Mouse (Mus musculus): Measurements from ENCODE around the gene Hils1. TPM values are rescaled to one million over a fixed set of nuclear protein-coding genes. Genes with fewer than 3 reads are reported as not detected.
A peak's percentile ranks its signal among the peaks of the same experiment; 100 is the strongest.

The Hils1 gene
- polyA plus RNA-seq (2016; fragmentation: Nextera tagmentation; extraction: Ambion mirVana) = not detected in 2 replicates

DNA sequence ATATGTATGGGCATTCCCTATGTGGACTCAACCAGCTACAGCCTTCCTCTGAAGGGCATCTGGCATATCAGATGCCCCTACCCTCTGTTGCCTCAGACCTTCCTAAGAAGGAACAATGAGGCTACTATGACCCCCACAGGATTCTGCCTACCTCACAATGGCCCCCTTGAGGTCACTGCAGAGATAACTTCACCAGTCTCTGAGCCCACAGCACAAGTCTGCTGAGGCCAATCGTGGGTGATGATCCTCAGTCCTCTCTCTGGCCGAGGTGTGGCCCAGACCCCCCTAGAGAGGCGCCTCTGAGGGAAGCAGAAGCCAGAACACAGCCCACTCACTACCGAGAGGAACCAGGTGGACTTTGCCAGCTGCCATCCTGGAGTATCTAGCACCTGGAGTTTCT, at the start of gene Hils1:
Hils1 (plus strand) TSS at position 175 of the 400 bp plus-strand sequence.
- no peak for DNase-seq (ENCODE audit: low spot score)
- 50% methylated on average over 4 of the region's 4 CpGs for WGBS
- Histone ChIP-seq H3K27me3 (ENCODE audit: low read depth, poor library complexity, severe bottlenecking) (peaks cover 16% of the 10 kb centered on the region), H3K4me1 (peaks cover 6% of the 10 kb centered on the region), H3K9me3 (replicated peaks) (no peaks in the 10 kb centered on the region), H3K27ac (no peak within 1 kb of the TSS), H3K4me3 (no peak within 1 kb of the TSS), H3K36me3 (no peaks in the 10 kb centered on the region)

DNA sequence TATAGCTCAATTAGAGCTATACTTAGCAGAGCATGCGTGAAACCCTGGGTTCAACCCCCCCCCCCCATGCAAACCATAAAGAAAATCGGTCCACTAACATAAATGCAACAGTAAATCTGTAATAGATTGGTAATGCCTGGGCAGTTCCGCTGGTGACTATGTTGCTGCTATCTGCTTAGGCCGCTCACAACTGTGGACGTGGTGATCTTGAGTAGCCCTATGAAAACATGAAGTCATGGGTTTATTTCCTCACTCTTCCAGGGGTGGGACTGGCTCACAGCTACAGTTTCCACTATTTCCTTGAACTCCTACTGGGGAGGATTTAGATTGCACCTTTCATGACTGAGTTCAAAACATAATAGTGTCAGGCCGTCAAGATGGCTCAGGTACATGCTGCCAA, 49.7 kb upstream of the Hils1 start:
- Histone ChIP-seq H3K4me3 (no peak overlapping the region), H3K4me1 (peaks cover 40% of the 10 kb centered on the region), H3K27me3 (ENCODE audit: low read depth, poor library complexity, severe bottlenecking) (no peaks in the 10 kb centered on the region), H3K27ac (no peak overlapping the region), H3K9me3 (replicated peaks) (no peaks in the 10 kb centered on the region), H3K36me3 (no peaks in the 10 kb centered on the region)
- WGBS = 77% methylated on average over 6 of the region's 6 CpGs
- no peak for DNase-seq (ENCODE audit: low spot score)

DNA sequence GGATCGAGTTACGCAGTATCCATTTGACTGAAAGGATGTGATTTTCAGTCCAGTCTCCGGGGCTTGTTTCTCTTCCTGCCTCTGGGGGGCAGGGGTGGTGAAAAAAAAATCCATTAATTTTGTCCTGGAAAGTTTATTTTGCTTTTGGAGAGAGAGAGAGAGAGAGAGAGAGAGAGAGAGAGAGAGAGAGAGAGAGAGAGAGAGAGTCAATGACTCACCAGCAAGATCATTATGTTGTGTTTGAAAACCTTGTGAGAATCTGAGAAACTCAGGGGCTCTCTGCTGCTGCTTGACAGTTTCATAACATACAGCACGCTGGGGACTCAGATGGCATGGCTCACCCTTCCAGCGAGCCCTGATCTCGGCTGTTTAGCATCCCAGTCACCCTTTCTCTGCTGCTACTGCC, 46.4 kb upstream of the Hils1 start:
- no peak overlapping the region for H3K27ac ChIP-seq

DNA sequence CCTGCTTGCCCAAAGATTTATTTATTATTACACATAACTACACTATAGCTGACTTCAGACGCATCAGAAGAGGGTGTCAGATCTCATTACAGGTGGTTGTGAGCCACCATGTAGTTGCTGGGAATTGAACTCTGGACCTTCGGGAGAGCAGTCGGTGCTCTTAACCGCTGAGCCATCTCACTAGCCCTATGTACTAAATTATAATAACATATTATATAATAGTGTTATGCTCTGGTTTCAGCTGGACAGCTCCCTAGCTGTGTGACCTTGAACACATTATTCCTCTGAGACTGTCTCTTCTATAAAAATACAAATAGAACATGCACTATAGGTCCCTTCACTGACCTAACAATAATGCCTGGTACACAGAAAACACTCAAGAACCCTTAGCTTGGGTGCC, 42.4 kb upstream of the Hils1 start:
- H3K4me1 ChIP-seq = peaks cover 49% of the 10 kb centered on the region
- WGBS = 94% methylated on average over 4 of the region's 4 CpGs
- H3K27me3 ChIP-seq (ENCODE audit: low read depth, poor library complexity, severe bottlenecking) = no peaks in the 10 kb centered on the region
- H3K36me3 ChIP-seq = no peaks in the 10 kb centered on the region
- H3K9me3 ChIP-seq (replicated peaks) = no peaks in the 10 kb centered on the region
- no peak overlapping the region for H3K27ac ChIP-seq
- no peak for DNase-seq (ENCODE audit: low spot score)
- no peak overlapping the region for H3K4me3 ChIP-seq

More for the DNA sequence above, 46.4 kb upstream of the Hils1 start:
- Histone ChIP-seq H3K9me3 (replicated peaks) (no peaks in the 10 kb centered on the region), H3K4me3 (no peak overlapping the region), H3K4me1 (peaks cover 25% of the 10 kb centered on the region), H3K27me3 (ENCODE audit: low read depth, poor library complexity, severe bottlenecking) (no peaks in the 10 kb centered on the region), H3K36me3 (no peaks in the 10 kb centered on the region)
- DNase-seq (ENCODE audit: low spot score) = peak; percentile 29
- WGBS = 51% methylated on average over 6 of the region's 6 CpGs

DNA sequence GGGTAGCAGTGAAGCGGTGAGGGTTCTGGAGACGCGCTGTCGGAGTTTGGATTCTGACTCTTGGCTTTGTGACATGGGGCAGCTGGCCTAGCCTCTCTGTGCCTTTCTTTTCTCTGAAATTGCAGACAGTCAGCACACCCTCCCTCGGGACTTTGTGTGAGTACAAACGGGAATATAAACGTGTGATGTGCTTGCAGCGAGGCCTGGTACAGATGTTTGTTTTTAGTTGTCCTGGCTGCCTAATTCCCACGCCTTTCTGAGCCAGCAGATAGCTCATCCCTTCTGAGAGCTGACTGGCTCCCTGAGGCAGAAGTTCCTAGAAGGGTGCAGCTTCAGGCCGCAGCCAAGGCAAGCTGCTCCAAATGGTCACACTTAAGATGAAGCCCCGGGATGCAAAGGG, 41.0 kb upstream of the Hils1 start:
- Histone ChIP-seq H3K27me3 (ENCODE audit: low read depth, poor library complexity, severe bottlenecking) (no peaks in the 10 kb centered on the region), H3K4me1 (peaks cover 48% of the 10 kb centered on the region), H3K4me3 (no peak overlapping the region), H3K27ac (peak overlapping the region; percentile 92; the same call in 1 of the 2 replicates), H3K9me3 (replicated peaks) (no peaks in the 10 kb centered on the region), H3K36me3 (no peaks in the 10 kb centered on the region)
- 55% methylated on average over 11 of the region's 11 CpGs for WGBS
- no peak for DNase-seq (ENCODE audit: low spot score)

DNA sequence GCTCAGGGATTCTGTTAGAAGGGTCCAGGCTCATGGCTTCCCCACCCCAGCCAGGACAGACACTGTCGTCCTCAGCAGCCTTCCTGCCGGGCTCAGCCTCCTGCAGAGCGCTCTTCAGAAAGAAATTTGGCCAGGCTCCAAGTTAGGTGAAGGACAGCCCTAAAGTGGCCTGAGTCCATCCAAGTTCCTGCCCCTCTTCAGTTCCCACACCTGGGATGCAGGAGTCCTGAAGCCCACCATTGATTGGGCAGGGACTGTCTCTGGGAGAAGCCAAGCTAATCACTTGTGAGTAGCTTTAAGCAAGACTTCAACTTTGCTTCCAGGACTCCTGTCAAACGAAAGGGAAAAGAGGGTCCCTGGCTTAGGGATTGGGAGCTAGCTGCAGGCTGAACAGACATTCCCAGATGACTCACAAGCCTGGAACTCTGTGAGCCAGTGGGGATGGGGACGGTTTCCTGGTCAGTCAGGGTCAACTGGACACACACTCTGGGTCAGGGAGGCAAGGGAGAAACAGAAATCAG, 39.6 kb upstream of the Hils1 start:
- Histone ChIP-seq H3K9me3 (replicated peaks) (no peaks in the 10 kb centered on the region), H3K36me3 (no peaks in the 10 kb centered on the region), H3K4me3 (peak overlapping the region; percentile 28; the same call in 1 of the 2 replicates), H3K4me1 (peaks cover 52% of the 10 kb centered on the region), H3K27ac (peak overlapping the region; percentile 92), H3K27me3 (ENCODE audit: low read depth, poor library complexity, severe bottlenecking) (peaks cover 12% of the 10 kb centered on the region; the same call in 1 of the 2 replicates)
- DNase-seq (ENCODE audit: low spot score) = peak; percentile 58
- WGBS = 22% methylated on average over 5 of the region's 5 CpGs

DNA sequence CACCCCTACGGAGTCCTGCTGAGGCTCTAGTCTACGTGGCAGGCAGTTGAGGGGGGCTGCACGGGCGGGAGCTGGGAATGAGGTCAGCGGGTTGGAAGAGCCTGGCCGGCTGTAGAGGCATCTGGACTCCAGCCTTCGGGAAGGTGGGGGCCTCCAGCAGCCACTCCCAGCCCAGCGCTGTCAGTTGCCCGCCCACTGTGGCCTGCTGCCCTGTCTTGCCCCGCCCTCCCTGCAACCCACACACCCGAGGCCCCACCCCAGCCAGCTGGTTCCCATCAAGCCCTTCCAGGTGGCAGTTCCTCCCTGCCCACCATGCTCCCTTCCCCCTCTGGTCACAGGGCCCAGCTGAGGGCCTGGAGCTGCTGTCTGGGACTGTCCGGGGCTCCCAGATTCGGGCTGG, 38.6 kb upstream of the Hils1 start:
- no peaks in the 10 kb centered on the region for H3K36me3 ChIP-seq
- WGBS = 2% methylated on average over 13 of the region's 13 CpGs
- peaks cover 61% of the 10 kb centered on the region for H3K4me1 ChIP-seq
- peaks cover 20% of the 10 kb centered on the region for H3K27me3 ChIP-seq (ENCODE audit: low read depth, poor library complexity, severe bottlenecking)
- no peaks in the 10 kb centered on the region for H3K9me3 ChIP-seq (replicated peaks)
- peak overlapping the region; percentile 92 for H3K27ac ChIP-seq
- peak overlapping the region; percentile 28 for H3K4me3 ChIP-seq
- DNase-seq (ENCODE audit: low spot score) = peak; percentile 99

DNA sequence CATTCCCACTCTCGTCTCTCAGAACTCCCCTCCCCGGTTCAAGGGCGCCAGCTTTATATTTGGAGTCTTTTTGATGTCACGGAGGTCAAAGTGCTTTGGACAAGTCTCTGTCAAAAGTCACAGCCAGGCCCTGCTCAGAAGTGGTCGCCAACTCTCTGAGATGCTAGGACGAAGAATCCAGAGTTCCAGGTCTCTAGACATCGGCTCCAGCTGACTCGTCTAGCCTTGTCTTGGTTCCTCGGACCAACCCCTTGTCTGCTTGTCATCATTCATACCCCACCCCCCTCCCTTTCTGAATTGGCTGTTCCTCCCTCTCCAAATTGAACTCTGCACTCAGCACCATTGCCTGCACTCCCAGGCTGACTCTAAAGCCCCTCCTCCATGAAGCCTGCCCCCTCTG, 37.8 kb upstream of the Hils1 start:
- peaks cover 27% of the 10 kb centered on the region for H3K27me3 ChIP-seq (ENCODE audit: low read depth, poor library complexity, severe bottlenecking)
- 19% methylated on average over 9 of the region's 9 CpGs for WGBS
- H3K9me3 ChIP-seq (replicated peaks) = no peaks in the 10 kb centered on the region
- peaks cover 69% of the 10 kb centered on the region for H3K4me1 ChIP-seq
- DNase-seq (ENCODE audit: low spot score) = peak; percentile 56
- no peaks in the 10 kb centered on the region for H3K36me3 ChIP-seq
- peak overlapping the region; percentile 92 for H3K27ac ChIP-seq
- peak overlapping the region; percentile 28; the same call in 1 of the 2 replicates for H3K4me3 ChIP-seq

DNA sequence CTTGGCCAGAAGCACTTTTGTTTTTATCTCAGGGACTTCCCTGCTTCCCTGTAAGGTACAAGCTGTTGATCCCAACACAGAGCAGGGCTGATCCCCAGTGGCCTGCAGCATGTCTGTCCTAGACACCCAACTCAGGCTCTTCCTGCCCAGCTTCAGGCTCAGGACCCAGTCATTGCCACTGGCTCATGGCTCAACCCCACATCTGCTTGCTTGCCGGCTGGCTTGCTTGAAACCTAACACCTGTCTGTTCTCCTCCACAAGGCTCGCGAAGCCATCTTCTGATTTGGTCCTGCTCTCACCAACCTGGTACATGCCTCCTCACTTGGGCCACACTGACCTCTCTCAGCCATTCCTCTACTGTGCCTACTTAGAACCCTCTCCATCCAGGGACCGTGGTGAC, 37.2 kb upstream of the Hils1 start:
- Histone ChIP-seq H3K27ac (peak overlapping the region; percentile 92), H3K36me3 (no peaks in the 10 kb centered on the region), H3K27me3 (ENCODE audit: low read depth, poor library complexity, severe bottlenecking) (peaks cover 33% of the 10 kb centered on the region), H3K4me1 (peaks cover 75% of the 10 kb centered on the region), H3K4me3 (0 out of 2 replicates have a peak overlapping the region, but pooled peaks have one; percentile 12), H3K9me3 (replicated peaks) (no peaks in the 10 kb centered on the region)
- 24% methylated on average over 4 of the region's 4 CpGs for WGBS
- DNase-seq (ENCODE audit: low spot score) = peak; percentile 59

DNA sequence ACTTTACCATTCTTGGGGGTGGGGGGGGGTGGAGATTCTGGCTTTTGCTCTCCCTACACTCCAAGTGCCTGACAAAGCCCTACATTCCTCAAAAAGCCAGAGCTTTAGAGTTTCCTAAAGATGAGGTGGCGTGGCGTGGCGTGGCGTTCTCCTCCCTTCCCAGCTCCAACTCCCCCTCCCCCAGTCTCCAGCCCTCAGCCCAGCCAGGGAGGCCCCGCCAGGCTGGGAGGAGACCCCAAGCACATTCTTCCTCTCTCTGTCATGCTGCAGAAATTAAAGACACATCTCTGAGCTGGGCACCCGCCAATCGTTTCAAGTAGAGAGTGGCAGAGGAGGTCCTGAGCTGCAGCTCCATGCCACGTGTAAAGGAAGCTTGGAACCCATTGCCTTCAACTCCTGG, 33.8 kb upstream of the Hils1 start:
- Histone ChIP-seq H3K9me3 (replicated peaks) (no peaks in the 10 kb centered on the region), H3K27ac (peak overlapping the region; percentile 65), H3K4me1 (peaks cover 82% of the 10 kb centered on the region), H3K4me3 (no peak overlapping the region), H3K36me3 (no peaks in the 10 kb centered on the region), H3K27me3 (ENCODE audit: low read depth, poor library complexity, severe bottlenecking) (peaks cover 57% of the 10 kb centered on the region)
- DNase-seq (ENCODE audit: low spot score) = peak; percentile 54
- WGBS = 15% methylated on average over 8 of the region's 8 CpGs

DNA sequence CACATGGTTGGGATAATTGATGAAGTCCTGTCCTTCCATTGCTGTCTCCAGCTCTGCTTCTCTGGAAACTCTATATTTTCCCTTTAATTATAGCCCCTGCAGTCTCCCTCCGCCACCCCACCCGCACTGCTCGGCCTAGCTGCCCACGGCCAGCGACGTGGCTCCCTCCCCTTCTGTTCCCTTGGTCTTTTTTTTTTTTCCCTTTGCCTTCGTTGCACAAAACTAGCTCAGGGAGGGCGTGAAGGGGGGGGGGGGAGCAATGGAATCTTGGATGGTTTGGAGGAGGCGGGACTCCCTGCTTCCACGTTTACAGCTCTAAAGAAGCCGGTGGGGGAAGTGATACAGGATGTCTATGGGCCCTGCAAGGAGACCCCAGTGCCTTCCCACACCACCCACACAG, 32.9 kb upstream of the Hils1 start:
- Histone ChIP-seq H3K36me3 (peaks cover 3% of the 10 kb centered on the region), H3K4me1 (peaks cover 78% of the 10 kb centered on the region), H3K27ac (peak overlapping the region; percentile 65), H3K27me3 (ENCODE audit: low read depth, poor library complexity, severe bottlenecking) (peaks cover 64% of the 10 kb centered on the region), H3K9me3 (replicated peaks) (no peaks in the 10 kb centered on the region), H3K4me3 (no peak overlapping the region)
- no peak for DNase-seq (ENCODE audit: low spot score)
- 29% methylated on average over 11 of the region's 11 CpGs for WGBS

DNA sequence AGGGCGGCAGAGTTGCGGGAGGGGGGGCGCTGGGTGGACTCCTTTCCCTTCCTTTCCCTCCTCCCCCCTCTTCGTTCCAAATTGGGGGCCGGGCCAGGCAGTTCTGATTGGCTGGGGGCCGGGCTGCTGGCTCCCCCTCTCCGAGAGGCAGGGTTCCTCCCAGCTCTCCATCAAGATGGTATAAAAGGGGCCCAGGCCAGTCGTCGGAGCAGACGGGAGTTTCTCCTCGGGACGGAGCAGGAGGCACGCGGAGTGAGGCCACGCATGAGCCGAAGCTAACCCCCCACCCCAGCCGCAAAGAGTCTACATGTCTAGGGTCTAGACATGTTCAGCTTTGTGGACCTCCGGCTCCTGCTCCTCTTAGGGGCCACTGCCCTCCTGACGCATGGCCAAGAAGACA, 31.3 kb upstream of the Hils1 start, which contains the start of gene Col1a1:
Col1a1 (plus strand) TSS at position 180 of the 400 bp plus-strand sequence.
- DNase-seq (ENCODE audit: low spot score) = peak; percentile 52
- H3K4me1 ChIP-seq = peaks cover 64% of the 10 kb centered on the region
- H3K27ac ChIP-seq = peak within 1 kb of the TSS; percentile 84
- H3K27me3 ChIP-seq (ENCODE audit: low read depth, poor library complexity, severe bottlenecking) = peaks cover 71% of the 10 kb centered on the region
- peak within 1 kb of the TSS; percentile 56 for H3K4me3 ChIP-seq
- 11% methylated on average over 19 of the region's 19 CpGs for WGBS
- no peaks in the 10 kb centered on the region for H3K9me3 ChIP-seq (replicated peaks)
- H3K36me3 ChIP-seq = peaks cover 18% of the 10 kb centered on the region

DNA sequence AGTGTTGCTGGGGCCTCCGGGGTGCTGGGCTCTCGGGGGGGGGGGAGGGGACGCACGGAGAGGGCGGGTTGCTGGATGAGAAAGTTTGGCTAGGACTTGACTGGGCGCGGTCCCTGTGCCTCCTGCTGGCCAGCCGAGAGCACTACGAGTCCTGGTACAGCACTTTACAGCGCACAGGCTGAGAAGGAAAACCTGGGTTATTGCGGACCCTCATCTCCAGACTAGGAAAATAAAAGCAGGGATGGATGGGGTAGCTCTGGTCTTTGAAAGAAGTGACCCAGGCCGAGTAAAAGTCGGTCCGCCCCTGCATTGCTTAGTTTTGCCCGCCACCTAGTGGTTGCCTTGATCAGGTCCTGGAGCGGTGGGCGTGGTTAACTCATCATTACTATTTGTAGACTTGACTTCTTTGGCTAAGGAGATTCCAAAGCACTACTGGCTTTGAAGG, 30.5 kb upstream of the Hils1 start:
- Histone ChIP-seq H3K27ac (peak overlapping the region; percentile 84), H3K9me3 (replicated peaks) (no peaks in the 10 kb centered on the region), H3K4me3 (peak overlapping the region; percentile 56), H3K27me3 (ENCODE audit: low read depth, poor library complexity, severe bottlenecking) (peaks cover 71% of the 10 kb centered on the region), H3K36me3 (peaks cover 27% of the 10 kb centered on the region), H3K4me1 (peaks cover 64% of the 10 kb centered on the region)
- DNase-seq (ENCODE audit: low spot score) = peak; percentile 94
- under 1% methylated on average over 17 of the region's 17 CpGs for WGBS
